17 mouse cellular contexts compared by ENCODE assay signal in the genomic region with DNA sequence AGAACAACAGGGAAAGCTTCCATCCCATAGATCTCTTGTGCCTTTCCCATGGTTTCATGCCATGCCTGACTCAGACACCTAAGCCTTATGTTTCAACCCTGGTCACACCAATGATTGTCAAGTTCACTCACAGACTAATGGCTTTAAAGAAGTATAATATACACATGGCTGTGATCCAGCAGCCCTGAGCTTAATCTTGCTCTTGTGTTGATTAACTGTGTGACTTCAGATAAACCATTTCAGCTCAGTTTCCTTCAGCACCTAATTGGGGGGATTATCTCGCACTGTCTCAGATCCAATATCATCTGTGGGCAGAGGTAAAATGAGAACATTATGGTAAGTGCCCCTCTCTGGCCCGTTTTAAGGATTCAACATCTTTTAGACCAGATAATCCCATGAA.
DNase-seq lines count a peak whose midpoint lies in the region; ATAC-seq and TF ChIP-seq lines count a peak whose summit lies in the region.
"Had no signal": no experiment of that assay in that cellular context is flagged by ENCODE, and none has a peak within 500 bp of the region (broad histone marks: within the 10 kb centered on the region; RNA-seq: fewer than 3 reads in every experiment).

No protein-coding gene starts in this region.

- 29% methylated on average over 2 of the region's 2 CpGs for WGBS in lung, embryonic 14.5 days
- WGBS in midbrain, embryonic 14.5 days, result 46% methylated on average over 2 of the region's 2 CpGs
- 44% methylated on average over 2 of the region's 2 CpGs for WGBS in midbrain, postnatal 0 days

- DNase-seq in lung, embryonic 14.5 days, result peak; percentile 79
- no peak for DNase-seq in lung, postnatal 14 days
- DNase-seq in midbrain, embryonic 14.5 days, result peak; percentile 23
- no peak for DNase-seq in midbrain, postnatal 0 days (ENCODE audit: low spot score)
- DNase-seq in adrenal gland, postnatal 10 days, result no peak
- no peak for DNase-seq in gastrocnemius, adult 2 months
- DNase-seq: adrenal gland, postnatal 14 days; cerebellum, adult 2 months; cerebellum, postnatal 10 days; forebrain, postnatal 0 days; gastrocnemius, postnatal 25 days had no signal

- TF ChIP-seq CTCF in lung, embryonic 14.5 days (IDR thresholded peaks at IDR 0.05; ENCODE audit: low read depth), result no peak
- TF ChIP-seq CTCF in midbrain, postnatal 0 days (IDR thresholded peaks at IDR 0.05), result no peak
- TF ChIP-seq CTCF in gastrocnemius, adult 2 months (IDR thresholded peaks at IDR 0.05), result no peak

- no peaks in the 10 kb centered on the region for H3K27me3 ChIP-seq in lung, embryonic 14.5 days (ENCODE audit: insufficient read depth, low read length)
- no peaks in the 10 kb centered on the region for H3K27me3 ChIP-seq in midbrain, embryonic 14.5 days (ENCODE audit: control insufficient read depth, insufficient read depth, low read length)
- H3K27me3 ChIP-seq in midbrain, postnatal 0 days (ENCODE audit: insufficient read depth, low read length), result no peaks in the 10 kb centered on the region
- no peaks in the 10 kb centered on the region for H3K27me3 ChIP-seq in myocyte (ENCODE audit: control insufficient read depth, insufficient read depth, insufficient read length)
- H3K27me3 ChIP-seq: embryonic facial prominence, embryonic 13.5 days; forebrain, embryonic 13.5 days; heart, embryonic 12.5 days; hindbrain, embryonic 15.5 days had no signal

- no peaks in the 10 kb centered on the region for H3K79me2 ChIP-seq in myocyte (ENCODE audit: control insufficient read depth, insufficient read depth)

- H3K9ac ChIP-seq in lung, embryonic 14.5 days, result no peak overlapping the region
- H3K9ac ChIP-seq in midbrain, embryonic 14.5 days (replicated peaks; ENCODE audit: low read length), result no peak overlapping the region
- no peak overlapping the region for H3K9ac ChIP-seq in midbrain, postnatal 0 days (replicated peaks; ENCODE audit: low read length, poor library complexity, severe bottlenecking)
- H3K9ac ChIP-seq: embryonic facial prominence, embryonic 13.5 days; forebrain, embryonic 13.5 days; forebrain, postnatal 0 days; heart, embryonic 12.5 days; hindbrain, embryonic 15.5 days had no signal

- H3K9me3 ChIP-seq in lung, embryonic 14.5 days (ENCODE audit: low read depth, low read length), result no peaks in the 10 kb centered on the region
- H3K9me3 ChIP-seq in midbrain, embryonic 14.5 days (ENCODE audit: control insufficient read depth, low read length), result no peaks in the 10 kb centered on the region
- no peaks in the 10 kb centered on the region for H3K9me3 ChIP-seq in midbrain, postnatal 0 days (ENCODE audit: low read length)
- H3K9me3 ChIP-seq: embryonic facial prominence, embryonic 13.5 days; forebrain, embryonic 13.5 days; heart, embryonic 12.5 days; hindbrain, embryonic 10.5 days; hindbrain, embryonic 15.5 days had no signal

- H3K4me1 ChIP-seq in lung, embryonic 14.5 days (ENCODE audit: insufficient read depth), result no peaks in the 10 kb centered on the region; the same call in 1 of the 2 replicates
- H3K4me1 ChIP-seq in midbrain, embryonic 14.5 days (ENCODE audit: control insufficient read depth, insufficient read depth, low read length), result 0 out of 2 replicates have a peak, but pooled peaks cover 2% of the 10 kb centered on the region
- no peaks in the 10 kb centered on the region; the same call in 1 of the 2 replicates for H3K4me1 ChIP-seq in midbrain, postnatal 0 days (ENCODE audit: insufficient read depth, low read length)

- no peak overlapping the region for H3K27ac ChIP-seq in lung, embryonic 14.5 days (ENCODE audit: low read depth)
- H3K27ac ChIP-seq in midbrain, embryonic 14.5 days (replicated peaks; ENCODE audit: low read depth, low read length), result no peak overlapping the region
- no peak overlapping the region for H3K27ac ChIP-seq in midbrain, postnatal 0 days (ENCODE audit: low read depth, low read length)
- no peak overlapping the region for H3K27ac ChIP-seq in gastrocnemius, adult 2 months
- H3K27ac ChIP-seq: embryonic facial prominence, embryonic 13.5 days; forebrain, embryonic 13.5 days; hindbrain, embryonic 10.5 days; hindbrain, embryonic 15.5 days had no signal

- H3K4me3 ChIP-seq in lung, embryonic 14.5 days (ENCODE audit: low read depth, low read length), result no peak overlapping the region
- H3K4me3 ChIP-seq in midbrain, embryonic 14.5 days (replicated peaks; ENCODE audit: low read depth, low read length), result no peak overlapping the region
- no peak overlapping the region for H3K4me3 ChIP-seq in midbrain, postnatal 0 days (ENCODE audit: low read depth, low read length)
- H3K4me3 ChIP-seq in myocyte, result no peak overlapping the region
- no peak overlapping the region for H3K4me3 ChIP-seq in gastrocnemius, adult 2 months
- H3K4me3 ChIP-seq: embryonic facial prominence, embryonic 13.5 days; forebrain, embryonic 13.5 days; heart, embryonic 12.5 days; hindbrain, embryonic 10.5 days; hindbrain, embryonic 15.5 days had no signal

- peak; percentile 61 for ATAC-seq in lung, embryonic 14.5 days (ENCODE audit: insufficient read depth)
- no peak for ATAC-seq in midbrain, embryonic 14.5 days (ENCODE audit: low FRiP score, low TSS enrichment)
- ATAC-seq in midbrain, postnatal 0 days (ENCODE audit: low FRiP score), result no peak

- H3ac ChIP-seq in myocyte (ENCODE audit: control insufficient read depth, insufficient read length), result no peak overlapping the region

- H3K4me2 ChIP-seq in lung, embryonic 14.5 days, result no peak overlapping the region
- H3K4me2 ChIP-seq in midbrain, embryonic 14.5 days (ENCODE audit: low read length), result no peak overlapping the region
- H3K4me2 ChIP-seq in midbrain, postnatal 0 days (ENCODE audit: low read depth, low read length, poor library complexity, severe bottlenecking), result no peak overlapping the region
- H3K4me2 ChIP-seq in myocyte (ENCODE audit: low read depth), result peak overlapping the region; percentile 0
- H3K4me2 ChIP-seq: embryonic facial prominence, embryonic 13.5 days; forebrain, embryonic 13.5 days; heart, embryonic 12.5 days; hindbrain, embryonic 15.5 days had no signal

- intact Hi-C loops in gastrocnemius, adult 2 months (cut with DNase I), result no loop called here

- no peaks in the 10 kb centered on the region for H3K36me3 ChIP-seq in lung, embryonic 14.5 days (ENCODE audit: insufficient read depth)
- H3K36me3 ChIP-seq in midbrain, embryonic 14.5 days (ENCODE audit: control insufficient read depth, insufficient read depth, low read length), result no peaks in the 10 kb centered on the region
- H3K36me3 ChIP-seq in midbrain, postnatal 0 days (ENCODE audit: insufficient read depth, low read length), result no peaks in the 10 kb centered on the region
- no peaks in the 10 kb centered on the region for H3K36me3 ChIP-seq in myocyte (ENCODE audit: control insufficient read depth, insufficient read depth)
- H3K36me3 ChIP-seq: embryonic facial prominence, embryonic 13.5 days; heart, embryonic 12.5 days; hindbrain, embryonic 10.5 days; hindbrain, embryonic 15.5 days had no signal

- no peak for TF ChIP-seq POLR2A in myocyte (IDR thresholded peaks at IDR 0.05; ENCODE audit: insufficient read length, low read depth)

TF ChIP-seq in myocyte, 11 proteins besides CTCF, POLR2A, EP300 and RAD21:
- TF ChIP-seq E2F4 (IDR thresholded peaks at IDR 0.05; ENCODE audit: insufficient read depth), result no peak
- TF ChIP-seq USF1 (IDR thresholded peaks at IDR 0.05; ENCODE audit: low read depth), result no peak
- no peak for TF ChIP-seq MYOG (IDR thresholded peaks at IDR 0.05; ENCODE audit: control insufficient read depth in 1 of 3, insufficient read depth in 1 of 3, insufficient read length in 2 of 3, low read depth in 2 of 3)
- TF ChIP-seq REST (IDR thresholded peaks at IDR 0.05; ENCODE audit: insufficient read depth, insufficient read length), result no peak

Comparison
In these comparisons a context has a peak if more than half of its experiments do, and no peak if none do; other contexts are left out.
1. DNase-seq: peak in lung, embryonic 14.5 days (single experiment) and midbrain, embryonic 14.5 days (single experiment); none in lung, postnatal 14 days (single experiment), midbrain, postnatal 0 days (single experiment), adrenal gland, postnatal 10 days (single experiment) and gastrocnemius, adult 2 months (single experiment).